Mouse (Mus musculus) cortical plate, adult 2 months (tissue): ENCODE results near the gene Vars2. TPM values are rescaled to one million over a fixed set of nuclear protein-coding genes. Genes with fewer than 3 reads are reported as not detected.

Source experiments
- H3K27ac ChIP-seq: fragments of 200-500 bp; 2 replicates; pipeline ENCODE4 v1.5.1; 2012; ENCODE audit warnings: low read length, control low read depth, inconsistent platforms; ENCODE audit not compliant: insufficient read depth
- H3K4me1 ChIP-seq: fragments of 200-500 bp; 2 replicates; pipeline ENCODE4 v1.6.1; 2011; ENCODE audit warnings: low read length; ENCODE audit not compliant: control insufficient read depth, insufficient read depth
- H3K4me3 ChIP-seq: fragments of 200-500 bp; 2 replicates; pipeline ENCODE4 v1.5.1; 2011; ENCODE audit warnings: mild to moderate bottlenecking, low read length, control low read depth; ENCODE audit not compliant: insufficient read depth
- CTCF ChIP-seq: fragments of 200-500 bp; IDR thresholded peaks from 2 replicates; pipeline ENCODE4 v1.5.1; 2011; ENCODE audit warnings: mild to moderate bottlenecking, control low read depth, low read length; ENCODE audit not compliant: insufficient read depth; ENCODE audit errors: extremely low read depth
- POLR2A ChIP-seq: fragments of 200-500 bp; IDR thresholded peaks from 2 replicates; pipeline ENCODE4 v1.6.1; 2011; ENCODE audit warnings: mild to moderate bottlenecking, low read length, control low read depth; ENCODE audit not compliant: insufficient read depth; ENCODE audit errors: extremely low read depth
- polyA plus RNA-seq: library from polyadenylated mRNA; depleted of rRNA; stranded (reverse); fragments of >200 nt; gene quantifications from 2 replicates; pipeline ENCODE4 v1.2.3, GENCODE M21; 2012; rRNA removed

Gene Vars2
- 34.5 and 38.9 TPM in 2 replicates for polyA plus RNA-seq

DNA sequence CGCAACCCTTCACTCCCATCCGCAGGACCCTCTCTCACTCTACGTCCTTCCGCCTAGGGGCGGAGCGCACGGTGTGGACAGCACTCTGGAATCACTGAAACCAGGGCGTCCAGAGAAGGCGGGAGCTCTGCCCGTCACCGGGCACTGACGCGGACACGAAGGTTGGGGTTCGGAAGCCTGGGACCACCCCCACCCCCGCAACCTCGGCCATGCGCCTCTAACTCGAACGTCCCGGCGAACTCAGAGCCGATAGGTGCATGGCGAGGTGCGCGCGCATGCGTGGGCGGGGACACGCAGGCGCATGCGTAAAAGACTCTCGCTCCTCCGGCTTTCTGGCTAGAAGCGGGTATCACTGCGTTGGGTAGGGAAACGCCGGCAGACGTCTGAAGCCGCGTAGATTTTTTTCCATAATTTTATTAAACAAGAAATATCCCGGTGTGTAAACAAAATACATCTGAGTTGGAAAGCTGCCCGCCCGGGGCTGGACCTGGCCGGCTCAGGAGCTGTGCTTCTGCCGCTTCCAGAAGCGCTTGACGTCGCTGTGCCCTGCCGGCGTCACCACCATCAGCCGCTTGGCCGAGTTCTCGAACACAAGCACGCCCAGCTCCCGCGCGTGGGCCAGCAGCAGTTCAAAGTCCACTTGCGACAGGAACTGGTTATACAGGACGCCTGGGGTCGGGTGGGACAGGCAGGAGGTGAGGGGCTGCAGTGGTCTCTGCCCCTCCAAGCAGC, at the start of gene Vars2:
Gene Vars2, minus strand, starts transcription at position 259 of the 732 bp plus-strand sequence.
- H3K4me1 ChIP-seq = no peaks in the 10 kb centered on the region
- H3K27ac ChIP-seq = peak within 1 kb of the TSS; percentile 54
- H3K4me3 ChIP-seq = peak within 1 kb of the TSS; percentile 73
- TF ChIP-seq POLR2A = peak; percentile 89
- TF ChIP-seq CTCF = no peak

DNA sequence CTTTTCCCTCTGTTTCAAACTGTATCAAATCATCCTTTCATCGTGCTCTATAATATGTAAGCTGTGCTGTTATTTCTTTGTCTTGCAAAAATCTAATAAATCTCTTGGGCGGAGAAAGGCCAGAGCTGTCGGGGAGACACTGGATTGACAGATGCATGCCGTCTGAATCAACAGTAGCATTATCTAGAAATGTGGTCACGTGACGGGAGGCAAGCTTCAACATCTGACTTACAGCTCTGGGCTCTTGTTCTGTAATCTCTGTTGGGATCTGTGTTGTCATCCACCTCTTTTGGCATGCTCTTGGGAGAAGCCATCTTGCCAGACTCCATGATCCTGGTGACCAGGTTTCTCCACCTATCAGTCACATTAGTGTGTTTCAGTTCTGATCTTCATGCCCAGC, 49.7 kb upstream of the Vars2 start:
- Histone ChIP-seq H3K4me3 (no peak overlapping the region), H3K4me1 (no peaks in the 10 kb centered on the region), H3K27ac (no peak overlapping the region)
- no peak for TF ChIP-seq CTCF
- no peak for TF ChIP-seq POLR2A

DNA sequence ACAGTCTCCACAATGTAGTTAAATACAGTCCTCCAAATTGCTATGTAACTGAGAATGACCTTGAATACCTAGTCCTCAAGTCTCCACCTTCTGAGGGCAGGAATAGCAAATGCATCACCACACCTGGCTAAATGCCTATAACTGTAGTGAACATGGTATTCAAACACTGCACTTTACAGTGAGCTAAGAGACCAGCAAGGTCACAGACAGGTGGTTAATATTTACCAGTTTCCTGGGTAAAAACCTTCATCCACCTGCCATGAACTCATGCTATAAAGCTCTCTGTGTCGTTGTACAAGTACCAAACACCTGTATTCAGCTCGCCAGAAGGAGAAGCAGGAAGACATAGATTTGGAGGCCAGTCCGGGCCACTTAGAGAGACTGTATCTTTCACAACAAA, 48.7 kb upstream of the Vars2 start:
- H3K4me1 ChIP-seq = no peaks in the 10 kb centered on the region
- H3K4me3 ChIP-seq = no peak overlapping the region
- H3K27ac ChIP-seq = no peak overlapping the region
- TF ChIP-seq CTCF (no peak), POLR2A (no peak)

DNA sequence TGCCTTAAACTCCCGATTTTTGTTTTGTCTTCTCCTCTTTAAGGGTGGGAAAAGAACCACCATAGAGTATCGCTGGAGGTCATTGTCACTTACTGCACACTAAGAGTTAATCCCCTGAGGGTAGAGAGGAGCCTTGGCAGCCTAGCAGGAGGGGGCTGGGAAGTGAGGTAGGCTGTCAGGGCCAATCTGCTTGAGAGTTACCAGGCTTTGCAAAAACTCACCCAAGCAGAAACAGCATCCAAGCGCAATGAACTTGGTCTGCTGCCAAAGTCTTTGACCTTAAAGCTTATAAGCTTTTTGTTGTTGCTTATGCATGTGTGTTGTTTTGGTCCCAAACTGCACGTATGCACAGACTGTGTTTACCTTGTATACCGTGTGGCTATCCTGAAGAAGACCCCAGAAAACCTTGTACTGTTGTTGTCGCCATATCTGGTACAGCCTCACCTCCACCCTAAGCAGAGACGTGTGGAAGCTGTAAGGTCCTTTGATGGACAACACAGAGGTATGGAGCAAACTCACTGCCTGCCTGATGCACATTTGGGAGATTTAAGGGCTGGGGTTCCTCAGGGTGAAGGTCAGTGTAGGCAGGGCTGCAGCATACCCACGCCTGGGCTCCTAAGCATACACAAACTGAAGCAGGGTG, 43.4 kb upstream of the Vars2 start:
- Histone ChIP-seq H3K4me1 (no peaks in the 10 kb centered on the region), H3K27ac (no peak overlapping the region), H3K4me3 (no peak overlapping the region)
- TF ChIP-seq POLR2A (no peak), CTCF (no peak)

DNA sequence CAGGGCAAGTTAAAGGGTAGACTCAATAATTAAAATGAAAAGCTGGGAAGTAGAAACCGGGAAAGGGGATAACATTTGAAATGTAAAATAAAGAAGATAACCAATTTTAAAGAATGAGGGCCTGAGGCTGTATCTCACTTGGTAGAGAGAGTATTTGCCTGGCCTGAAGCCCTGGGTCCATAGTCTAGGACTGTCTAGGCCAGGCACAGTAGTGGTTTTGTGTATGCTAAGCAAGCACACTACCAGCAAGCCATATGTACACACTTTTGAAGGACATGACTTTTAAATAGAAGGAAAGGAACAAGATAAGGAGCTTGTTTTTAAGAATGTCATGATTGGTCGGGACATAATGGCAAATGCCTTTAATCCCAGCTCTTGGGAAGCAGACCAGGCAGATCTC, 41.2 kb upstream of the Vars2 start:
- H3K27ac ChIP-seq = no peak overlapping the region
- TF ChIP-seq POLR2A = no peak
- TF ChIP-seq CTCF = no peak

DNA sequence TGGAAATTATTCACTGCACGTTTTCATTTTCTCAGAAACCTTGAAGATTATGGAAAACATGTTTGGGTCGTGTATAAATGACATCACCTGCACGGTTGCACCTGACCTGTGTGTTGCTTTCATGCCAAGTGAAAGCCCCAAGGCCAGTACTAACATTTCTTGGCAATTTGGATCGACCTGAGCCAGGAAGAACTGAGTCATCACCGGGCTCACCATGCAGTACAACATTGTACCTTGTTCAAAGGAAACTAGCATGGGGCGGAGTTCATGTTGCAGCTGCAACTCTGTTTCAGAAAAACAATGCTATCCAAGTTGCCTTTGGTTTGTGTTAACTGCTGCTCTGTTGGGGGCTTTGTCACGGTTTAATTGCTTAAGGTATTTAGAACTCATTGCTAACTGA, 40.5 kb upstream of the Vars2 start:
- TF ChIP-seq POLR2A (no peak), CTCF (no peak)
- Histone ChIP-seq H3K4me3 (no peak overlapping the region), H3K4me1 (peaks cover 2% of the 10 kb centered on the region; the same call in 1 of the 2 replicates), H3K27ac (no peak overlapping the region)

More for the DNA sequence above, 41.2 kb upstream of the Vars2 start:
- H3K4me3 ChIP-seq = no peak overlapping the region
- peaks cover 2% of the 10 kb centered on the region; the same call in 1 of the 2 replicates for H3K4me1 ChIP-seq

DNA sequence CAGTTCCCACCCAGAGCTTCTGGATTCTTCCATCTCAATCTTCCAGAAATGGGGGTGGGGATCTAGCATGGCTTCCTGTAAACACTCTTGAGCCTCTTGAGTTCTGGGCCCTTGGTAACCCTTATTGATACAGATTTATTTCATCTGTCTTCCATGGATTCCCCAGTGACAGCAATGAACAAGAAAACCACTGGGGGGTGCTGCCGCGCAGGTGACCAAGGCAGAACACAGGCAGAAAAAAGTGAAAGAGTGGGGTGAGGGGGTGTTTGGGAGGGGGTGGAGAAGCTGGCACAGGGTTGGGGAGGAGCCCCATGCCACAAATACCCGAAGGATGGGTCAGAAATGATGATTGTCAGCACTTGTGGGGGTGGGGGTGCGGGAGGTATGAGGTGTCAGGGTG, 38.4 kb upstream of the Vars2 start:
- Histone ChIP-seq H3K27ac (no peak overlapping the region), H3K4me1 (peaks cover 2% of the 10 kb centered on the region; the same call in 1 of the 2 replicates), H3K4me3 (no peak overlapping the region)
- TF ChIP-seq CTCF (peak; percentile 54), POLR2A (no peak)

DNA sequence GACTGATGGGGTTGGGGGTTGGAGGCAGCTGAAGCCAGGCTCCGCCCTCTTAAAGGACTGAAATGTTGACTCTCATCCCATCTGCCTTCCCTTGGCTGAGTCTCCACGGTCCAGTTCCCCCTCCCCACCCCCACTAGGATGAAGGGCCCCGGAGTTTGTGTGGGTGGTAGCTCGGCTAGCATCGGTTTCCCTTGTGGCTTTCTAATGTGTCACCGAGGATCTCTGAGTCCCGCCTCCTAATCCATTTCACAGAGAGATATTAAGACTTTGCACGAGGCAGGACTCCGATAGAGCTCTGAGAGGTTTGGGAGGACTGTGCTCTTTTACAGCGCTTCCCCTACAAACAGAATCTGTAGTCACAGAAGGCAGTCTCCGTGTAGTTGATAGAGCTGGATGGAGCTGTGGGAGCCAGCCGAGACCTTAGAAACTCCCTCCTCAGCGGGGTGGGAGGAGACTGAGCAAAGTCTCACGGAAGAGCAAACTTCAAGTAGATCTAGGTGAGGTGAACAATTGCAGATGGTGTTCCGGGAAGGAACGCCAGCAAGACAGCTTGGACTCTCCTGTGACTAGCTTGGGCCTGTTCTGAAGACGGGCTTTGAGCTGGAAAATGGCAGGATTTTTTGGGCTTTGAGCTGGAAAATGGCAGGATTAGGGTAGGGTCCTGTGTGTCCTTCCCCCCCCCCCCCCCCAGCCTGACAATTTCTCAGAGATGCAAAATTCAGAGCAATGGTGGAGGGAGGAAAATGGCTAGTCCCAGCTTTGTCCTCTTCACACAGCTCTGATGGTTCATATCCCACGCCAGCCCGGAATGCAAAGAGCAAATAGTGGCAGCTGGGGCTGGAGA, 37.5 kb upstream of the Vars2 start, which contains the start of gene Ddr1:
Gene Ddr1, minus strand, starts transcription at position 1 of the 844 bp plus-strand sequence.
- TF ChIP-seq POLR2A (no peak), CTCF (no peak)
- Histone ChIP-seq H3K4me1 (peaks cover 2% of the 10 kb centered on the region; the same call in 1 of the 2 replicates), H3K27ac (peak within 1 kb of the TSS; percentile 63), H3K4me3 (peak within 1 kb of the TSS; percentile 31)

DNA sequence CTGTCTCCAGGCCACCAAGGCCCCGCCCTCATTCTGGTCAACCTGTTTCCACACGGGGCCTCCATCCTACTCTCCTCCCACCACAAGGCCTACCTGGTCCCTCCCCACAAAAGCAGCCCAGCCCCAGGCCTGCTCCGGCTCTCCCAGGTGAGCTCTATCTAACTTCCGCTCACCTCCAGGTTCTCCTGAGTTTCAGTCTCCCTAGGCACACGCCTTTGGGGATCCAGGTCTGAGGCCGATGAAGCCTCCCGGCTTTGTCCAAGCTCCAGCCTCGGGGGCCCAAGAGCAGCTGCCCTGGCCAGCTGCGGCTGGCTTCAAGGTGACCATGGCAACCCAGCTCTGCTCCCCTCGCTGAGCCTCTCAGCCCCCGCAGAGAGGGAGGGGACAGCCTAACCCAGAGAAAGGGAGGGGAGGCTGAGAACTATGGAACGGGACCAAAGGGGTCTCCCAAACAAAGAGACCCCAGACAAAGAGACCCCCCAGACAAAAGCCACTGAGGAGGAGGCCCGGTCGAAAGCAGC, 36.4 kb upstream of the Vars2 start:
- Histone ChIP-seq H3K27ac (peak overlapping the region; percentile 63), H3K4me3 (peak overlapping the region; percentile 31), H3K4me1 (peaks cover 2% of the 10 kb centered on the region; the same call in 1 of the 2 replicates)
- TF ChIP-seq POLR2A (no peak), CTCF (no peak)
